Mouse (Mus musculus) midbrain, embryonic 15.5 days (tissue): ENCODE measurements at regions not wholly inside any gene's neighbourhood (a gene's known extent, or its start where the extent isn't known, plus 50 kb on each side); places are given as distances from the start of the nearest gene placed in this dataset.
"Not testable (repeated sequence)": the region's sequence is repeated elsewhere in the genome, so short reads cannot be mapped to it uniquely, and the experiment has no call there.

Experiments used
- ATAC-seq: fragments of 200-750 bp; cut with Nextera tagmentation; replicated peaks from 2 replicates; pipeline ENCODE4 v1.8.0; 2017; ENCODE audit warnings: moderate TSS enrichment
- H3K27ac ChIP-seq: fragments of 300-500 bp; sonication (generic); 2 replicates; pipeline ENCODE4 v1.5.1; 2015; ENCODE audit warnings: mild to moderate bottlenecking, inconsistent platforms
- H3K27me3 ChIP-seq: fragments of 300-500 bp; sonication (generic); replicated peaks from 2 replicates; pipeline ENCODE4 v1.6.1; 2015; ENCODE audit warnings: inconsistent platforms
- H3K36me3 ChIP-seq: fragments of 300-500 bp; sonication (generic); replicated peaks from 2 replicates; pipeline ENCODE4 v1.6.1; 2015; ENCODE audit warnings: inconsistent platforms
- H3K4me1 ChIP-seq: fragments of 300-500 bp; sonication (generic); 2 replicates; pipeline ENCODE4 v1.6.1; 2015; ENCODE audit warnings: inconsistent platforms
- H3K4me2 ChIP-seq: fragments of 300-500 bp; sonication (generic); 2 replicates; pipeline ENCODE4 v1.6.1; 2015; ENCODE audit warnings: inconsistent platforms, mild to moderate bottlenecking, moderate library complexity
- H3K4me3 ChIP-seq: fragments of 300-500 bp; sonication (generic); 2 replicates; pipeline ENCODE4 v1.5.1; 2015; ENCODE audit warnings: mild to moderate bottlenecking, inconsistent platforms
- H3K9ac ChIP-seq: fragments of 300-500 bp; sonication (generic); 2 replicates; pipeline ENCODE4 v1.6.1; 2015; ENCODE audit warnings: mild to moderate bottlenecking, inconsistent platforms
- H3K9me3 ChIP-seq: fragments of 300-500 bp; sonication (generic); 2 replicates; pipeline ENCODE4 v1.6.1; 2016; ENCODE audit warnings: inconsistent platforms
- WGBS: fragments of 180-500 bp; shearing (Covaris S2); methylation state at CpG from one replicate; pipeline ENCODE4 v1.1.7; 2015; ENCODE audit warnings: mixed read lengths; 5-methylcytosine and 5-hydroxymethylcytosine counted together

DNA sequence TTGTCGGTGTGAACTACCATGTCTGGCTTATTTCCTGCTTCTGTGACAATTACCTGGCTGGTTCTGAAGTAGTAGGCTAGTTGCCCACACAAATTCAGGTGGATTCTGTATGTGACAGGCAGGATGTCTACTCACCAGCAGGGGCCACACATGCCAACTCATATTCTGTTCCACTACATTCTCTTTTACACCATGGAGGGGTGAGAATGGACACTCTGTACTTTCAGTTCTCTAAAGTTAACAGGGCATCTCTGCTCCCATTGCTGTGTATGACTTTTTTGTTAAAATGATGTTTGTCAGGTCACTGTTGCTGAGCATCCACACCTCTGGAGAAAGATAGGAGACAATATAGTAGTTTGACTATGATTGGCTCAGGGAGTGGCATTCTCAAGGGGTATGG, 232.3 kb upstream of the Thrb start:
- Histone ChIP-seq H3K4me1 (no peaks in the 10 kb centered on the region), H3K4me3 (no peak overlapping the region), H3K9ac (no peak overlapping the region), H3K27me3 (no peaks in the 10 kb centered on the region), H3K9me3 (no peaks in the 10 kb centered on the region), H3K27ac (no peak overlapping the region), H3K4me2 (no peak overlapping the region), H3K36me3 (no peaks in the 10 kb centered on the region)
- ATAC-seq = no peak
- 79% methylated on average over 1 of the region's 1 CpGs for WGBS

DNA sequence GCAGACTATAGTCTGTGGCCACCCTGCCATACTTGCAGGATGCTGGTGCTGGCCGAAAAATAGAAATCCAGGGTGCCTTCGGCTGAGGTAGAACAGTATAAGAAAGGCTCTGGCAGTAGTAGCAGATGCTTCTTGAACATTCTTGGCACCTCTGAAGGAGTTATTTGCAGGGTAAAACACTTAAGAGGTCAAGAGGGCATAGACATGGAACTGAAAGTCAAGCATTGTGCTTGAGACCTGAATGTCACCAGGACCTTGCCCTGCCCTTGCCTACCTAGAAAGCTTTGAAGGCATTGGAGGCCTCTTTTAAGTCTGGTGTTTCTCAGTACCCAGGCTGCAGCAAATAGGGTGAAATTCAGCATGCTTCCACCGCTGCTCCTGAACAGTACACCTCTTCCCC, 230.9 kb upstream of the Thrb start:
- ATAC-seq = no peak
- H3K27me3 ChIP-seq = no peaks in the 10 kb centered on the region
- no peak overlapping the region for H3K4me2 ChIP-seq

GRCm38 (mm10) chr14:17433346-17433745, 226.7 kb upstream of the Thrb start:
- no peak for ATAC-seq
- 84% methylated on average over 1 of the region's 1 CpGs for WGBS

More for the DNA sequence above, 230.9 kb upstream of the Thrb start:
- H3K4me1 ChIP-seq = no peaks in the 10 kb centered on the region
- no peak overlapping the region for H3K27ac ChIP-seq
- H3K36me3 ChIP-seq = no peaks in the 10 kb centered on the region
- H3K9me3 ChIP-seq = no peaks in the 10 kb centered on the region
- H3K9ac ChIP-seq = no peak overlapping the region
- 93% methylated on average over 3 of the region's 3 CpGs for WGBS
- H3K4me3 ChIP-seq = no peak overlapping the region

GRCm38 (mm10) chr14:17457946-17458345, 202.1 kb upstream of the Thrb start:
- H3K4me3 ChIP-seq = no peak overlapping the region
- H3K4me2 ChIP-seq = no peak overlapping the region
- no peaks in the 10 kb centered on the region for H3K9me3 ChIP-seq
- no peak overlapping the region for H3K9ac ChIP-seq
- H3K27me3 ChIP-seq = no peaks in the 10 kb centered on the region
- WGBS = 39% methylated on average over 2 of the region's 2 CpGs
- H3K4me1 ChIP-seq = no peaks in the 10 kb centered on the region
- no peaks in the 10 kb centered on the region for H3K36me3 ChIP-seq
- no peak overlapping the region for H3K27ac ChIP-seq
- ATAC-seq = no peak

More at GRCm38 (mm10) chr14:17433346-17433745, 226.7 kb upstream of the Thrb start:
- H3K36me3 ChIP-seq = no peaks in the 10 kb centered on the region
- H3K9me3 ChIP-seq = no peaks in the 10 kb centered on the region
- no peak overlapping the region for H3K9ac ChIP-seq
- no peak overlapping the region for H3K4me3 ChIP-seq
- no peak overlapping the region for H3K4me2 ChIP-seq
- no peaks in the 10 kb centered on the region for H3K27me3 ChIP-seq
- no peak overlapping the region for H3K27ac ChIP-seq
- H3K4me1 ChIP-seq = no peaks in the 10 kb centered on the region

DNA sequence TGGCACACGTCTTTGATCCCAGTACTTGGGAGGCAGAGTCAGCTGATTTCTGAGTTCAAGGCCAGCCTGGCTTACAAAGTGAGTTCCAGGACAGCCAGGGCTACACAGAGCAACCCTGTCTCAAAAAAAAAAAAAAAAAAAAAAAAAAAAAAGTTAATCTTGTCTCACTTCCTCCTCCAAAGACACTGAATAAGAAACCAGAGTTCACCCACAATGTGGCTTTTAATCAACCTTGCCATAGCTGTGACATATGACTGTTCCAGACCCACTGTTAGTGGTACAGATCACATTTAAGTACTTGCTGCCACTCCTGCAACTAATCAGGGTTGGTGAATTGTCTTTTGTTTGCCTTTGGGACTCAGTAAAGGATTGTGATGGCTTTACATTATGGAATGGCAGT, 181.1 kb upstream of the Thrb start:
- ATAC-seq = no peak
- no peak overlapping the region for H3K4me2 ChIP-seq
- 77% methylated on average over 1 of the region's 1 CpGs for WGBS

GRCm38 (mm10) chr14:17484866-17485265, 175.2 kb upstream of the Thrb start:
- Histone ChIP-seq H3K27me3 (no peaks in the 10 kb centered on the region), H3K27ac (no peak overlapping the region), H3K36me3 (no peaks in the 10 kb centered on the region), H3K4me3 (no peak overlapping the region), H3K4me2 (no peak overlapping the region), H3K9ac (no peak overlapping the region), H3K9me3 (no peaks in the 10 kb centered on the region), H3K4me1 (no peaks in the 10 kb centered on the region)
- no peak for ATAC-seq

More for the DNA sequence above, 181.1 kb upstream of the Thrb start:
- Histone ChIP-seq H3K9me3 (no peaks in the 10 kb centered on the region), H3K4me3 (no peak overlapping the region), H3K27me3 (no peaks in the 10 kb centered on the region), H3K9ac (no peak overlapping the region), H3K4me1 (no peaks in the 10 kb centered on the region), H3K36me3 (no peaks in the 10 kb centered on the region), H3K27ac (no peak overlapping the region)

DNA sequence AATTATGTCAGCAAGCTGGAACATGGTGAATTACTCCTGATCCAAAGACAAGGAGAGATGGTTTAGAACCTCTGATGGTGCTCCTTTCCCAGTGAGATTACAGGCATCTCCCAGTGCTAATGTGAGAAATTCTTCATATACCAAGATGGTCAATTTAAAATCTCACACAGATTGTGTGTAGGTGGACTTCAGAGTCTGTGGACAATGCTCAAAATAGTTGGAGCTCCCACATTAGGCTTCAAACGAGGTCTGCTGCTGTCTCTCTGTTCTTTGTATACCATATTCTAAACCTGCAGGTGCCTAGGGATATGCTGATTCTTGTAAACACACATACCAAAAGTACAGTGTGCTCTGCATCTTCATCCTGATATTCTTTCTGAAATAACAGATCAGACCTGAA, 146.3 kb upstream of the Thrb start:
- H3K4me1 ChIP-seq = no peaks in the 10 kb centered on the region
- H3K9ac ChIP-seq = no peak overlapping the region
- no peaks in the 10 kb centered on the region for H3K27me3 ChIP-seq
- no peak overlapping the region for H3K4me3 ChIP-seq
- H3K27ac ChIP-seq = no peak overlapping the region
- H3K4me2 ChIP-seq = no peak overlapping the region
- ATAC-seq = no peak
- no peaks in the 10 kb centered on the region for H3K9me3 ChIP-seq
- no peaks in the 10 kb centered on the region for H3K36me3 ChIP-seq
- 45% methylated on average over 1 of the region's 1 CpGs for WGBS

GRCm38 (mm10) chr14:17522696-17523095, 137.4 kb upstream of the Thrb start:
- Histone ChIP-seq H3K4me2 (no peak overlapping the region), H3K4me1 (no peaks in the 10 kb centered on the region), H3K27me3 (no peaks in the 10 kb centered on the region), H3K9me3 (no peaks in the 10 kb centered on the region), H3K9ac (no peak overlapping the region), H3K4me3 (no peak overlapping the region), H3K36me3 (no peaks in the 10 kb centered on the region), H3K27ac (no peak overlapping the region)
- ATAC-seq = no peak
- 84% methylated on average over 3 of the region's 3 CpGs for WGBS

- H3K4me3 ChIP-seq = no peak overlapping the region
- no peak overlapping the region for H3K27ac ChIP-seq
- no peaks in the 10 kb centered on the region for H3K9me3 ChIP-seq
- WGBS = 96% methylated on average over 4 of the region's 4 CpGs
- H3K9ac ChIP-seq = no peak overlapping the region
- no peak for ATAC-seq
- H3K36me3 ChIP-seq = no peaks in the 10 kb centered on the region
- no peak overlapping the region for H3K4me2 ChIP-seq
- no peaks in the 10 kb centered on the region for H3K4me1 ChIP-seq
- no peaks in the 10 kb centered on the region for H3K27me3 ChIP-seq
These were observed 136.1 kb upstream of the Thrb start for GRCm38 (mm10) chr14:17523916-17524315.

DNA sequence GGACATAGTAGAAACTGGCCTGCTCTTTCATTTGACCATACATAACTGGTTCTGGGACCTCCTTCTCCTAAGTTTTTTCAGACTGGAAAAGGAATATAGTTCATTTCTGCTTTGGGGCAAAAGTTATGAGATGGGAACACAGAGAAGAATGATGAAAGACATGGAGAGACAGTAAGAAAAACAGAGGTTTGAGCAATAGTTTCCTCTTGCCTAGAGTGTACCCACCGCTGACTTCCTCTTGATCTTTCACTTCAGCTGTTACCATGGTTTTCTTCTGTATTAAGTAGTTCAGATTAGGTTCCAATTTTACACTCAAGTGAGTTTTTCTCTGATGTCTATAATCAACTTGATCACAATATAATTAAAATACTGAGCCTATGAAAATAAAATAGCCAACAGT, 120.7 kb upstream of the Thrb start:
- ATAC-seq = no peak
- WGBS = 83% methylated on average over 1 of the region's 1 CpGs
- Histone ChIP-seq H3K36me3 (no peaks in the 10 kb centered on the region), H3K4me2 (no peak overlapping the region), H3K4me1 (no peaks in the 10 kb centered on the region), H3K4me3 (no peak overlapping the region), H3K27ac (no peak overlapping the region), H3K9ac (no peak overlapping the region), H3K27me3 (no peaks in the 10 kb centered on the region), H3K9me3 (no peaks in the 10 kb centered on the region)

GRCm38 (mm10) chr14:17556458-17556857, 103.6 kb upstream of the Thrb start:
- no peak for ATAC-seq
- Histone ChIP-seq H3K4me3 (no peak overlapping the region), H3K9me3 (no peaks in the 10 kb centered on the region), H3K4me1 (no peaks in the 10 kb centered on the region), H3K36me3 (no peaks in the 10 kb centered on the region), H3K27ac (no peak overlapping the region), H3K27me3 (no peaks in the 10 kb centered on the region), H3K4me2 (no peak overlapping the region), H3K9ac (no peak overlapping the region)
- 94% methylated on average over 1 of the region's 1 CpGs for WGBS

DNA sequence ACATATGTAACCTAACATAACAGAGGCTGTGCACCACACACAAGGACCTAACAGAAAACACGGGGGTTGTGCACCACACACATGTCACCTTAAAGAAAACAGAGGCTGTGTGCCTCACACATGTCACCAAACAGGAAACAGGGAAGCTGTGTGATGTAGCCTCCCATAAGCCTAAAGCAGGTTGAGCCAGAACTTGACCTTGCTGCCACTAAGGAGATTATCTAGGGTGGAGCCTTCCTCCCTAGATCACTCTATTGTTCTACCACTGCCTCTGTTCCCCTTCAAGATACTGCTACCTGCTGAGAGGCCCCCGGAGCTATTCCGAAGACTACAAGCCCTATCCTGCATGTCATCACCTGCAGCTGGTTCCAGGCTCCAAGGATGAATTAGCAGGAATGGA, 100.1 kb upstream of the Thrb start:
- not testable (repeated sequence) for ATAC-seq
- WGBS = 28% methylated on average over 3 of the region's 3 CpGs

DNA sequence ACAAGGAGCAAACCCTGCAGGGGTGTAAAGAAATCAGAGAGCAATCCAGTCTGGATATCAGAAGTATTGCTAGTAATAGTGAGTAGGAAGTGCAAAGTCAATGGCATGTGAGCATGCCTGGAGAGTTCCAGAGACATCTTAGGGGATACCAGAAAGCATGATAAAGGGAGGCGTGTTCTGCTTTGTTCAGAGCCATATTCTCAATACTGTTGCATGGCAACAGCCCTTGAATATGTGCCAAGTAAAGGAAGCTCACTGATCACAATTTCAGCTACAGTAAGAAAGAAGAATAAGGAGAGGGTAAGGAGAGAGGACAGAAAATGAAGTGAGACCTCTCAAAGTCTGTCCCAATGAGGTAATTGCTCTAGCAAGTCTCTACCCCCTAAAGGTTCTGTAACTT, 92.1 kb upstream of the Thrb start:
- Histone ChIP-seq H3K9me3 (no peaks in the 10 kb centered on the region), H3K4me1 (no peaks in the 10 kb centered on the region), H3K4me2 (no peak overlapping the region), H3K27me3 (no peaks in the 10 kb centered on the region), H3K27ac (no peak overlapping the region), H3K9ac (no peak overlapping the region), H3K4me3 (no peak overlapping the region), H3K36me3 (no peaks in the 10 kb centered on the region)
- no peak for ATAC-seq
- WGBS = 56% methylated on average over 1 of the region's 1 CpGs

More for the DNA sequence above, 100.1 kb upstream of the Thrb start:
- H3K27ac ChIP-seq, H3K4me1 ChIP-seq, H3K27me3 ChIP-seq, H3K9ac ChIP-seq, H3K4me3 ChIP-seq, H3K4me2 ChIP-seq, H3K9me3 ChIP-seq, H3K36me3 ChIP-seq: not testable (repeated sequence)
